Mouse (Mus musculus) neural tube, embryonic 14.5 days (tissue): Measurements from ENCODE around the gene Usp39. TPM values are rescaled to one million over a fixed set of nuclear protein-coding genes. Genes with fewer than 3 reads are reported as not detected.

Source experiments
- ATAC-seq: fragments of 200-750 bp; cut with Nextera tagmentation; 2 replicates; pipeline ENCODE4 v1.8.0; 2017; ENCODE audit warnings: low read depth, mild to moderate bottlenecking, moderate TSS enrichment, moderate library complexity
- H3K27ac ChIP-seq: fragments of 300-500 bp; sonication (generic); 2 replicates; pipeline ENCODE4 v1.5.1; 2014; ENCODE audit warnings: low read depth, mild to moderate bottlenecking, control low read depth, low read length, moderate library complexity, mixed read lengths
- H3K27me3 ChIP-seq: fragments of 300-500 bp; sonication (generic); 2 replicates; pipeline ENCODE4 v1.6.1; 2014; ENCODE audit warnings: low read length; ENCODE audit not compliant: control insufficient read depth, insufficient read depth
- H3K36me3 ChIP-seq: fragments of 300-500 bp; sonication (generic); 2 replicates; pipeline ENCODE4 v1.6.1; 2014; ENCODE audit warnings: low read length, mixed read lengths; ENCODE audit not compliant: control insufficient read depth, insufficient read depth
- H3K4me1 ChIP-seq: fragments of 300-500 bp; sonication (generic); 2 replicates; pipeline ENCODE4 v1.6.1; 2014; ENCODE audit warnings: low read length; ENCODE audit not compliant: control insufficient read depth, insufficient read depth
- H3K4me2 ChIP-seq: fragments of 300-500 bp; sonication (generic); 2 replicates; pipeline ENCODE4 v1.6.1; 2014; ENCODE audit warnings: mild to moderate bottlenecking, low read depth, low read length, control low read depth
- H3K4me3 ChIP-seq: fragments of 300-500 bp; sonication (generic); 2 replicates; pipeline ENCODE4 v1.5.1; 2014; ENCODE audit warnings: low read depth, low read length, control low read depth, mixed read lengths
- H3K9ac ChIP-seq: fragments of 300-500 bp; sonication (generic); replicated peaks from 2 replicates; pipeline ENCODE4 v1.6.1; 2014; ENCODE audit warnings: low read depth, mild to moderate bottlenecking, control low read depth, low read length, mixed read lengths
- H3K9me3 ChIP-seq: fragments of 300-500 bp; sonication (generic); 2 replicates; pipeline ENCODE4 v1.6.1; 2016; ENCODE audit warnings: low read length; ENCODE audit not compliant: control insufficient read depth
- WGBS: fragments of 180-500 bp; shearing (Covaris S2); extraction: QIAGEN DNeasy Blood & Tissue Kit; methylation state at CpG from one replicate; pipeline ENCODE4 v1.1.7; 2014; 5-methylcytosine and 5-hydroxymethylcytosine counted together
- polyA plus RNA-seq: library from polyadenylated mRNA; unstranded; fragments of >200 nt; fragmentation: Nextera tagmentation; extraction: Ambion mirVana; gene quantifications from 2 replicates; pipeline ENCODE4 v1.2.1, GENCODE M21; 2014

Gene Usp39
- polyA plus RNA-seq, 1 experiment from 2014 or later: 45.3 TPM

DNA sequence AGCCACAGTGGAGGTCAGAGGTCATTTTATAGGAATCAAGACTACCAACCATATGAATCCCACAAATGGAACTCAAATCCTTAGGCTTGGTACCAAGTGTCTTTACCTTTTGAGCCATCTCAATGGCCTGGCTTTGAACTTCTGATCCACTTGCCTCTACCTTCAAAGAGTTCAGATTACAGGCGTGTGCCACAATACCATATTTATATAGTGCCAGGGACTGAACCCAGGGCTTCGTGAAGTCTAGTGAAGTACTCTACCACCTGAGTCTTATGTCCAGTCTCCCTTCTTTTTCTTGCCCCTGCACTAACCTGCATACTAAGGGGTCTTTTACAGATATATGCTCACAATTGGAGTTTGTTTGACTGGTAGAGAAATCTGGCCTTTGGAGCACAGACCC is 41.6 kb upstream of the Usp39 start:
- ATAC-seq: no peak
- no peaks in the 10 kb centered on the region for H3K9me3 ChIP-seq
- WGBS: 89% methylated on average over 2 of the region's 2 CpGs
- H3K4me1 ChIP-seq: 0 out of 2 replicates have a peak, but pooled peaks cover 3% of the 10 kb centered on the region
- H3K9ac ChIP-seq: no peak overlapping the region
- no peak overlapping the region for H3K4me3 ChIP-seq
- no peak overlapping the region for H3K27ac ChIP-seq
- H3K36me3 ChIP-seq: no peaks in the 10 kb centered on the region
- H3K27me3 ChIP-seq: peaks cover 3% of the 10 kb centered on the region
- H3K4me2 ChIP-seq: no peak overlapping the region

DNA sequence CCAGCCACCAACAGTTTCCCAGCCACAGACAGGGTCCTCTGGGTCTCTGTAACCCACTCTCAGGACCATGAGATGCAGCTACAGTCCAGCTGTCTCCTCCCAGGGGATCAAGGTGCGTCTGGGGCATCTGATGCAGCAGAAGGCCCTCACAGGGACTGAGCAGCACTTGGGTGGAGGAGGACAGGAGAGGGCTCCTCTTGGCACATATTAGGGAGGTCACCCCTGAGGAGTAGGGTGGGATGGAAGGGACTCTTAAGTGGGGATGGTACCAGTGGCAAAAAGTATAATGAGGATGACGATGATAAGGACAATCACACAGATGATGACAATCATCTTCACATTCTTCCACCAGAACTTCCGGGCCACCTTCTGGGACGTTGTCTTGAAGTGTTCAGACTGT is 40.3 kb upstream of the Usp39 start:
- peaks cover 5% of the 10 kb centered on the region; the same call in 1 of the 2 replicates for H3K4me1 ChIP-seq
- ATAC-seq: no peak
- WGBS: 87% methylated on average over 4 of the region's 4 CpGs
- H3K27ac ChIP-seq: no peak overlapping the region
- peaks cover 4% of the 10 kb centered on the region for H3K27me3 ChIP-seq
- no peak overlapping the region for H3K9ac ChIP-seq
- H3K4me2 ChIP-seq: no peak overlapping the region
- H3K36me3 ChIP-seq: no peaks in the 10 kb centered on the region
- H3K4me3 ChIP-seq: no peak overlapping the region
- no peaks in the 10 kb centered on the region for H3K9me3 ChIP-seq

DNA sequence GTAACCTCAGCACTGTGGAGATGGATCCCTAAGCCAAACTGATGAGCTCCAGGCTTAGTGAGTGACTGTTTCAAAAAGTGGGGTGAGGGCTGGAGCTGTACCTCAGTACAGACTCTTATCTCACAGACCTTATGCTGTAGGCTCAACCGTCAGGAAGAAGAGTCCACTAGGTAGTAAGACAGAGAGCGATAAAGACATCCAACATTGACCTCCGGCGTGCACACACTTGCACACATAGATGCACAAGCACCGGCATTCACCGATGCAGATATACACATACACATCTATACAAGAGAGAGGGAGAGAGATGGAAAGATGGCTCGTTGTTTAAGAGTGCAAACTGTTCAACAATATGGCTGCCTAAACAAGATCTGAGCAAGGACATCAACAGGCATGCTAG is 39.0 kb upstream of the Usp39 start:
- H3K9ac ChIP-seq: no peak overlapping the region
- H3K4me1 ChIP-seq: peaks cover 3% of the 10 kb centered on the region; the same call in 1 of the 2 replicates
- H3K4me2 ChIP-seq: no peak overlapping the region
- no peak for ATAC-seq
- no peaks in the 10 kb centered on the region for H3K9me3 ChIP-seq
- H3K4me3 ChIP-seq: no peak overlapping the region
- H3K36me3 ChIP-seq: no peaks in the 10 kb centered on the region
- no peak overlapping the region for H3K27ac ChIP-seq
- WGBS: 97% methylated on average over 7 of the region's 7 CpGs
- peaks cover 10% of the 10 kb centered on the region for H3K27me3 ChIP-seq

DNA sequence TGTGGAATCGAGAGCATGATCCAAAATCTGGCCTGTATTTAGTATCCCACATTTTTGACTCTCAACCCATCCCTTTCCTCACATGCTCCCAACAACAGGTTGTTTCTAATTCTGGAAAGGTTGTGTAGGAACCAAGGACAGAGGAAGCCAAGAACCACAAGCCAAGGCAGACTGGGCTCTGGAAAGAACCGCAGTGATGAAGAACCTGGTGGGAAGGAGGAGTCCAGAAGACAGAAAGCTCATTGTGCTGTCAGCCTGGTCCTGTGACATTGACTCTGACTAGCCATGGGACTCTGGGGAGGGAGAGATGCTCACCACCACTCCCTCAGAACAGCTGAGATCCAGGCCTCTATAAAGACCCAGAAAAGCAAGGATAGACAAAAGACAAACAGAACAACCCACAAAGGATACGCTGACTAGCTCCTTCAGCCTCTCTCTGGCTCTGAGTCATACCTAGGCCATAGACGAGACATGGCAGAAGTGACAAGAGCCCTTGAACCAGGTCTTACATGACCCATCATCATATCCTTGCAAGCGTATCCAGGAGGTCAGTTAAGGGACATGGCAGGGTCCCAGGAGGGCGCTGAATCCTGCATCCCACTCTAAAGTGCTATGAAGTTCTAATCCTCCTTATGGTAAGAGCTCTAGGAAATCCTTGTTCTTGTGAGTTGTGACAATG is 38.3 kb upstream of the Usp39 start:
- 83% methylated on average over 6 of the region's 6 CpGs for WGBS
- H3K4me3 ChIP-seq: no peak overlapping the region

DNA sequence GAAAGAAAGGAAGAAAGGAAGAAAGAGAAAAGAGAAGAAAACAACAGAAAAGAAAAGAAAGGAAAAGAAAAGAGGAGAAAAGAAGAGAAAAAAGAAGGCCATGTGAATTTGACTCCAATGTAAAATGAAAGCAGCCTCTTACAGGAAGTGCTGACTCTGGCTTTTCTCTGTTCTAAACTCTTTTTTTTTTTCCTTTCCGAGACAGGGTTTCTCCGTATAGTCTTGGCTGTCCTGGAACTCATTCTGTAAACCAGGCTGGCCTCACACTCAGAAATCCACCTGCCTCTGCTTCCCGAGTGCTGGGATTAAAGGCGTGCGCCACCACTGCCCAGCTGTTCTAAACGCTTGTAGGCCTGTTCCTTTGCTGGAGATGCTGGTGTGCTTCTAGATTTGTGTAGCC is 37.5 kb upstream of the Usp39 start:
- no peaks in the 10 kb centered on the region for H3K9me3 ChIP-seq
- peaks cover 10% of the 10 kb centered on the region for H3K27me3 ChIP-seq
- no peak for ATAC-seq
- H3K27ac ChIP-seq: no peak overlapping the region
- H3K4me2 ChIP-seq: no peak overlapping the region
- 84% methylated on average over 6 of the region's 6 CpGs for WGBS
- H3K36me3 ChIP-seq: no peaks in the 10 kb centered on the region
- no peak overlapping the region for H3K9ac ChIP-seq
- no peak overlapping the region for H3K4me3 ChIP-seq
- H3K4me1 ChIP-seq: peaks cover 3% of the 10 kb centered on the region; the same call in 1 of the 2 replicates

More for the DNA sequence above, 38.3 kb upstream of the Usp39 start:
- Histone ChIP-seq H3K27me3 (peaks cover 10% of the 10 kb centered on the region), H3K9me3 (no peaks in the 10 kb centered on the region), H3K4me2 (no peak overlapping the region), H3K27ac (no peak overlapping the region), H3K9ac (no peak overlapping the region), H3K4me1 (peaks cover 3% of the 10 kb centered on the region; the same call in 1 of the 2 replicates), H3K36me3 (no peaks in the 10 kb centered on the region)
- no peak for ATAC-seq

DNA sequence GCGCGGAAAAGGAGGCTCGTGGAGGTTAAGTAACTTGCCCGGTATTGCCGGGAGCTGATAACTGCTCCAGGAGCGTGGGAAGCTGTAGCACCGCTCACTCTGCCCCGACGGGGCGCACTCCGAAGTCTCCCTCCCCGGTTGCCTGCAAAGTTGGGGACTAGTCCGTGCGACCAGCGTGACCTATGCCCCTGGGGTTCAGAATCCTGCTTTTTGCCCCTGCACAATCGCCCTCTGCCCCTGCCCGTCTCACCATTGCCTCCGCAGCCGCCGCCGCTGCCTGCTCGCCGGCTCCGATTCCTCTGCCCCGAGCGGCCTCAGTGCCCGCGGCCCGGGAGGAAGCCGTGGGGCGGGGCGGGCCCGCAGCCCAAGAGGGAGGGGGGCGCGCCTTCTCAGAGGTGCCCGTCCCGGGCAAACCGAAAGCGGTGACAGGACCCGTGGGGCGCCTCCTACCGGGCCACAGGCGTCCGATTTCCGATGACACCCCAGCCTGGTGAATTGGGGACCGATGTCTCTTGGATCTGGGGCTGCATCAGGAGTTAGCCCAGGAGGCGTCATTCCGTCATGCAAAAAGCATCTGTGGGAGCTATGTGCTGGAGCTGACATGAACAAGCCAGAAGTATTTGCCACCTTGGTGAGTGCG is 35.3 kb upstream of the Usp39 start, which contains the start of gene Vamp5:
Gene Vamp5, minus strand, starts transcription at position 338 of the 640 bp plus-strand sequence.
- Histone ChIP-seq H3K9me3 (no peaks in the 10 kb centered on the region), H3K9ac (peak within 1 kb of the TSS; percentile 39; the same call in 1 of the 2 replicates), H3K36me3 (no peaks in the 10 kb centered on the region), H3K4me1 (peaks cover 3% of the 10 kb centered on the region; the same call in 1 of the 2 replicates), H3K27ac (no peak within 1 kb of the TSS), H3K4me3 (peak within 1 kb of the TSS; percentile 33), H3K27me3 (peaks cover 10% of the 10 kb centered on the region), H3K4me2 (peak within 1 kb of the TSS; percentile 45)
- 2% methylated on average over 48 of the region's 49 CpGs for WGBS
- ATAC-seq: peak; percentile 61; the same call in 1 of the 2 replicates

DNA sequence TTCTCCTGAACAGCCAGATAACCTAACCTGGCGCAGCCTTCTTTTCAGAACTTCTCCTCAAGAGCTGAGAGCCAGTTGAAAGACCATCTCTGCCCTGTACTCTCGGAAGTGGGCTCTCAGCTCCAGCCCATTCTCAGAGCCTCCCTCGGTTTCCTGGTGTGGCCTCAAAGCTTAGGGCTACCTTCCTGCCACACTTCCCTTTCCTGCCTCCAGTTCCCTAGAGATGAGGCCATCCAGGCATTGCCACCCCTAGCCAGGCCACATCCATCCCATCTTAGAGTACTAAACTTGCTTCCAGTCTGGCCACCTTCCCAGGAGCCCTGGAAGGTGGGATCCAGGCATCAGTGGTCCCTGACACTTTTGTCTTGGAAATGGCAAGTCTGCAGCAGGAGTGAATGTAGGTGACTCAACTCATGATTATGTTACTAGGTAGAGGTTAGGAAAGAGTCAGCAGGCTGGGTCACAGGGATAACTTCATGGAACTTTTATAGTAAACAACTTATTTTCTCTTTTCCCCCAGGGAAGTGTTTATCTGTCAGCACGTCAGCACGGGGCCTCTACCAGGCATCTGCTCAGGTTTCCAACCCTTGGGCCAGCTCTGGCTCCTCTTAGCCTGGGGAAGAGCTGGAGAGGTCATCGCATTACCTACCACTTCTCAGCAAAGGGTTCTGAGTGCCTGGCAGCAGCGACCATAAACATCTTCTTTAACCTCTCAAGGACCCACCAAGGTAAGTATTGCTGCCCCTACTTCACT is 34.6 kb upstream of the Usp39 start:
- Histone ChIP-seq H3K36me3 (no peaks in the 10 kb centered on the region), H3K9ac (no peak overlapping the region), H3K4me2 (peak overlapping the region; percentile 45), H3K27me3 (peaks cover 10% of the 10 kb centered on the region), H3K27ac (no peak overlapping the region), H3K4me1 (peaks cover 3% of the 10 kb centered on the region; the same call in 1 of the 2 replicates), H3K9me3 (no peaks in the 10 kb centered on the region), H3K4me3 (peak overlapping the region; percentile 33; the same call in 1 of the 2 replicates)
- no peak for ATAC-seq
- 41% methylated on average over 7 of the region's 7 CpGs for WGBS

DNA sequence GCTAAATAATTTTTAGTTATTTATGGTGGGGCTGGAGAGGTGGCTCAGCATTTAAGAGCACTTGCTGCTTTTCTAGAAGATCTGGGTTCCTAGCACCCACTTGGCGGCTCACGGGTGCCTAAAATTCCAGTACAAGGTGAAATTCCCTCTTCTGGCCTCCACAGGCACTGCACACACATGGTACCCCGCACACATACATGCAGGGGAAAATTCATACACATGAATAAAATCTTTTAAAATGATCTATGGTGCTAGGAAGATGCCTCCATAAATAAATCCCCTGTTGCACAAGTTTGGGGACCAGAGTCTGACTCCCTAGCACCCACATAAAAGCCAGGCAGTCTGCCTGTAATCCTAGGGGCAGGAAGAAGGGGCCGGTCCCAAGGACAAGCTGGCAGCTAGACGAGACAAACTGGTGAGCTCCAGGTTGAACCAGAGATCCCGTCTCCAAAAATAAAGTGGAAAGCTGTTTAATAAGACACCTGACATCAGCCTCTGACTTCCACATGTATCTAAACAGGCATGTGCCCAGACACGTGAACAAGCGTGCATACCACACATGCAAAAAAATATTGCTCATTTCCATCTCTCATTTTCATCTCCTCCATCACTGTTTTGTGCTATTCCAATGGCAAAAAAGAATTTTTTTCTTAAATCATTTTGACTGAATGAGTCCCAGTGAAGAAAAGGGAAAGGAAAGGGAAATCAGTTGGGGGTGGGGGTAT is 33.7 kb upstream of the Usp39 start:
- no peaks in the 10 kb centered on the region for H3K36me3 ChIP-seq
- no peak overlapping the region for H3K27ac ChIP-seq
- no peak for ATAC-seq
- peaks cover 3% of the 10 kb centered on the region; the same call in 1 of the 2 replicates for H3K4me1 ChIP-seq
- H3K4me2 ChIP-seq: no peak overlapping the region
- H3K9me3 ChIP-seq: no peaks in the 10 kb centered on the region
- H3K9ac ChIP-seq: no peak overlapping the region
- H3K4me3 ChIP-seq: no peak overlapping the region
- 85% methylated on average over 8 of the region's 8 CpGs for WGBS
- peaks cover 10% of the 10 kb centered on the region for H3K27me3 ChIP-seq
